Mouse (Mus musculus) limb, embryonic 13.5 days (tissue): Measurements from ENCODE around the gene Dnajc8. TPM values are rescaled to one million over a fixed set of nuclear protein-coding genes. Genes with fewer than 3 reads are reported as not detected.

Experiments used
- ATAC-seq: fragments of 200-750 bp; cut with Nextera tagmentation; 2 replicates; pipeline ENCODE4 v1.8.0; 2017; ENCODE audit warnings: low read depth, moderate number of reproducible peaks, moderate TSS enrichment; ENCODE audit not compliant: low FRiP score
- H3K27ac ChIP-seq: fragments of 300-500 bp; sonication (generic); 2 replicates; pipeline ENCODE4 v1.5.1; 2015; ENCODE audit warnings: inconsistent platforms, mild to moderate bottlenecking, moderate library complexity
- H3K27me3 ChIP-seq: fragments of 300-500 bp; sonication (generic); 2 replicates; pipeline ENCODE4 v1.6.1; 2015; ENCODE audit warnings: mild to moderate bottlenecking, inconsistent platforms
- H3K36me3 ChIP-seq: fragments of 300-500 bp; sonication (generic); 2 replicates; pipeline ENCODE4 v1.6.1; 2015; ENCODE audit warnings: inconsistent platforms, mild to moderate bottlenecking, moderate library complexity
- H3K4me1 ChIP-seq: fragments of 300-500 bp; sonication (generic); 2 replicates; pipeline ENCODE4 v1.6.1; 2015; ENCODE audit warnings: inconsistent platforms
- H3K4me2 ChIP-seq: fragments of 300-500 bp; sonication (generic); replicated peaks from 2 replicates; pipeline ENCODE4 v1.6.1; 2015; ENCODE audit warnings: inconsistent platforms, mild to moderate bottlenecking, moderate library complexity
- H3K4me3 ChIP-seq: fragments of 300-500 bp; sonication (generic); 2 replicates; pipeline ENCODE4 v1.5.1; 2015; ENCODE audit warnings: moderate library complexity, mild to moderate bottlenecking, inconsistent platforms
- H3K9ac ChIP-seq: fragments of 300-500 bp; sonication (generic); 2 replicates; pipeline ENCODE4 v1.6.1; 2015; ENCODE audit warnings: mild to moderate bottlenecking, inconsistent platforms
- H3K9me3 ChIP-seq: fragments of 300-500 bp; sonication (generic); 2 replicates; pipeline ENCODE4 v1.6.1; 2016; ENCODE audit warnings: inconsistent platforms
- WGBS: fragments of 180-500 bp; shearing (Covaris S2); methylation state at CpG from one replicate; pipeline ENCODE4 v1.1.7; 2015; 5-methylcytosine and 5-hydroxymethylcytosine counted together
- polyA plus RNA-seq: library from polyadenylated mRNA; unstranded; fragments of >200 nt; fragmentation: Nextera tagmentation; extraction: Ambion mirVana; gene quantifications from 2 replicates; pipeline ENCODE4 v1.2.1, GENCODE M21; 2015

Dnajc8 gene
- polyA plus RNA-seq: 169 and 172 TPM in 2 replicates

DNA sequence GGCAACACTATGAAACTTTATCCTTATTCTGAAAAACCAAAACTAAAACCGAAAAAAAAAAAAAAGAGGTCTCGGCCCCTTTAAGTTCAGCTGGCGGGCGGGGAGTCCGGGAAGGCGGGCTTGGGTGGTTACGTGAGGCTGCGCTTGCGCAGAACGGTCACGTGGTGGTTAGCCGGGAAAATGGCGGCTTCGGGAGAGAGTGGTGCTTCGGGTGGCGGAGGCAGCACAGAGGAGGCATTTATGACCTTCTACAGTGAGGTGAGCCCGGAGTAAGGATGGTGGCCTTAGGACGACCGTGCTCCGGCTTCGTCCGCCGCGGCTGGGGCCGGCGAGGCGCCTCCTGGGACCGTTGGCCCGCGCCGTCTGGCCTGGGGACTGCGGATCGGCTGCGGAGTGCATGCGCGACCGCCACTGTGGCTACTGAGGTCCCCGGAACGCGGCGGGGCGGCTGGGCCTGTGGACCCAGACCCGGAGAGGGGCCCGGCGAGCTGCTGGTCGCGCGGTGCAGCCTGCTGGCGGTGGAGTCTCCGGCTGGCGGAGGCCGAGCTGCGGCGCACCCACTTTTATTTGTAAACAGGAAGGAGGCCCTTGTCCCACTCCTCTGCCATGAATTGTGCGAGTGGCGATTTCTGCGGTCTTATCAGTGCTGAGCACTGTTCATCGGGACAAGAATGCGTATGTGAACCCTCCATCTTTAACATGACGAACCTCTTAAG, at the start of gene Dnajc8:
Gene Dnajc8, plus strand, starts transcription at position 145 of the 716 bp plus-strand sequence.
- peak; percentile 85 for ATAC-seq
- Histone ChIP-seq H3K9me3 (no peaks in the 10 kb centered on the region), H3K9ac (peak within 1 kb of the TSS; percentile 98), H3K4me2 (peak within 1 kb of the TSS; percentile 89), H3K4me1 (peaks cover 35% of the 10 kb centered on the region), H3K27me3 (no peaks in the 10 kb centered on the region), H3K27ac (peak within 1 kb of the TSS; percentile 81), H3K36me3 (peaks cover 37% of the 10 kb centered on the region), H3K4me3 (peak within 1 kb of the TSS; percentile 100)
- under 1% methylated on average over 58 of the region's 60 CpGs for WGBS

- Histone ChIP-seq H3K9me3 (no peaks in the 10 kb centered on the region), H3K9ac (no peak overlapping the region), H3K27ac (no peak overlapping the region), H3K4me3 (no peak overlapping the region), H3K27me3 (no peaks in the 10 kb centered on the region), H3K36me3 (peaks cover 22% of the 10 kb centered on the region), H3K4me1 (0 out of 2 replicates have a peak, but pooled peaks cover 5% of the 10 kb centered on the region), H3K4me2 (no peak overlapping the region)
- no peak for ATAC-seq
- WGBS: 59% methylated on average over 3 of the region's 3 CpGs
Observed at GRCm38 (mm10) chr4:132488521-132488920, 46.8 kb upstream of the Dnajc8 start.

DNA sequence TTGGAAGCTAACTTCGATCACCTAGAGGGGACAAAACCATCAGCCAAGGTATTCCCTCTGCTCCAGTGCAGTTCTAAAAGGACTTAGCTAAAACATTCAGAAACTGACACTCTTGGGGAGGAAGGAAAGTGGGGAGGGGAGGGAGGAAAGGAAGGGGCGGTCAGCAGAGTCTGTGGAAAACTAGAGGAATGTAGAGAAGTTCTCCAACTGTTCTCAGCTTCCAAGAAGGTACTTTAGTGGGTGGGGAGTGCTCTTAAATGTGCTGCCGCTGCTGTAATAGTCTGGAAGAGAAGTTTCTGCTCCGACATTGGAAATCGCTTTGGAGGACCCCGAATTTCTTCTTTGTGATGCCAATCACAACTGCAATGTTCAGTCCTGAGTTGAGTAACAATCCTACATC, 46.4 kb upstream of the Dnajc8 start:
- no peaks in the 10 kb centered on the region for H3K27me3 ChIP-seq
- peaks cover 25% of the 10 kb centered on the region for H3K36me3 ChIP-seq
- WGBS: 69% methylated on average over 6 of the region's 6 CpGs
- no peak overlapping the region for H3K4me3 ChIP-seq
- no peaks in the 10 kb centered on the region for H3K9me3 ChIP-seq
- no peak overlapping the region for H3K4me2 ChIP-seq
- no peak overlapping the region for H3K27ac ChIP-seq
- H3K9ac ChIP-seq: no peak overlapping the region
- 0 out of 2 replicates have a peak, but pooled peaks cover 5% of the 10 kb centered on the region for H3K4me1 ChIP-seq
- no peak for ATAC-seq

DNA sequence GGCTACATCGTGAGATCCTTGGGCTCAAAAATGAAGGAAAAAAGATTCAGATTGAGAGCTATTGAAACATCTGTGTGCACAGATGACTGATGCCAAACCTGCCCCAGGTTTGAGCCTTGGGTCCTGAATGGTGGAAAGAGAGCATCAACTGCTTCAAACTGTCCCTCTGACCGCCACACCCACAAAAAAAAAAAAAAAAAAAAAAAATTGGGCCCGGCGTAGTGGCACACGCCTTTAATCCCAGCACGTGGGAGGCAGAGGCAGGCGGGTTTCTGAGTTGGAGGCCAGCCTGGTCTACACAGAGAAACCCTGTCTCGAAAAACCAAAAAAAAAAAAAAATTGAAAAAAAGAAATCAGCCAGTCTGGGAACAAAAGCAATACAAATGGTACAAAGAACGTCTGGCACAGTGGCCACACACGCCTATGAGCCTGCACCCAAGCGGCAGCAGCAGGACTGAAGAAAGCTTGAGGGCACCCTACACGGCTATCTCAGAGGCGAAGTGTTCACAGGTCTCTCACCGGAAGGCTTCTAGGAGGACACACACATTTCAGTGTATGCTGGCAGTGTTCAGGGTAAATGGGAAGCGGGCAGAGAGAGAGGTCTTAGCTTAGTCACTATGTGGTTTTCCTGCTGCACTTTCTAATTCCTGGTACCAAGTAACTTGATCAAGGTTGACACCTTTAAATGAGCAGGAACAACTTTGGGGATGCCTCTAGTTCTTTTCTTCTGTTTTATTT, 44.9 kb upstream of the Dnajc8 start:
- no peaks in the 10 kb centered on the region for H3K9me3 ChIP-seq
- peaks cover 14% of the 10 kb centered on the region; the same call in 1 of the 2 replicates for H3K4me1 ChIP-seq
- WGBS: 92% methylated on average over 15 of the region's 15 CpGs
- no peak overlapping the region for H3K4me3 ChIP-seq
- H3K36me3 ChIP-seq: peaks cover 29% of the 10 kb centered on the region
- no peak for ATAC-seq
- H3K27me3 ChIP-seq: no peaks in the 10 kb centered on the region
- no peak overlapping the region for H3K9ac ChIP-seq
- H3K4me2 ChIP-seq: no peak overlapping the region
- no peak overlapping the region for H3K27ac ChIP-seq

DNA sequence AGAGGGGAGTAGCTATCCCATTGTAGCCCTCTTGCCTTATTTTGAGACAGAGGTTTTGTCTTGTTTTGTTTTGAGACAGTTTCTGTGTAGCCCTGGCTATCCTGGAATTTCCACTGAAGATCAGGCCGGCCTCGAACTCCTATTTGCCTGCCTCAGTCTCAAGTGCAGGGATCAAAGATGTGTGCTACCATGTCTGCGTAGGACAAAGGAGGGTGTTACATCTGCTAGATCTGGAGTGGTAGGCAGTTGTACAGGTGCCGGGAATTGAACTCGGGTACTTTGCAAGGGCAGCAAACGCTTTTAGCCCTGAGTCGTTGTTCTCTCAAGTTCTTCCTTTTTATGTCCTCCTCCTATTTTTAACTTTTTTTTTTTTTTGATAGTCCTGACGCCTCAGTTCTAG, 44.3 kb upstream of the Dnajc8 start:
- ATAC-seq: no peak
- Histone ChIP-seq H3K27me3 (no peaks in the 10 kb centered on the region), H3K4me2 (no peak overlapping the region), H3K9ac (no peak overlapping the region), H3K36me3 (peaks cover 29% of the 10 kb centered on the region), H3K9me3 (no peaks in the 10 kb centered on the region), H3K4me1 (peaks cover 16% of the 10 kb centered on the region; the same call in 1 of the 2 replicates), H3K27ac (no peak overlapping the region), H3K4me3 (no peak overlapping the region)
- 91% methylated on average over 8 of the region's 8 CpGs for WGBS

GRCm38 (mm10) chr4:132491748-132492147, 43.6 kb upstream of the Dnajc8 start:
- 82% methylated on average over 6 of the region's 6 CpGs for WGBS
- Histone ChIP-seq H3K9ac (no peak overlapping the region), H3K27ac (no peak overlapping the region), H3K9me3 (no peaks in the 10 kb centered on the region), H3K4me2 (no peak overlapping the region), H3K4me1 (peaks cover 16% of the 10 kb centered on the region; the same call in 1 of the 2 replicates), H3K4me3 (no peak overlapping the region), H3K27me3 (no peaks in the 10 kb centered on the region), H3K36me3 (peaks cover 33% of the 10 kb centered on the region)
- ATAC-seq: no peak

GRCm38 (mm10) chr4:132492178-132493060, 42.9 kb upstream of the Dnajc8 start:
- peaks cover 39% of the 10 kb centered on the region for H3K36me3 ChIP-seq
- no peak overlapping the region for H3K4me3 ChIP-seq
- ATAC-seq: no peak
- no peaks in the 10 kb centered on the region for H3K9me3 ChIP-seq
- no peak overlapping the region for H3K4me2 ChIP-seq
- H3K9ac ChIP-seq: no peak overlapping the region
- no peak overlapping the region for H3K27ac ChIP-seq
- no peaks in the 10 kb centered on the region for H3K27me3 ChIP-seq
- WGBS: 71% methylated on average over 10 of the region's 10 CpGs
- H3K4me1 ChIP-seq: peaks cover 16% of the 10 kb centered on the region; the same call in 1 of the 2 replicates

GRCm38 (mm10) chr4:132494271-132494918, 41.0 kb upstream of the Dnajc8 start:
- ATAC-seq: no peak
- H3K4me1 ChIP-seq: peaks cover 16% of the 10 kb centered on the region; the same call in 1 of the 2 replicates
- peaks cover 56% of the 10 kb centered on the region for H3K36me3 ChIP-seq
- H3K27me3 ChIP-seq: no peaks in the 10 kb centered on the region
- no peaks in the 10 kb centered on the region for H3K9me3 ChIP-seq
- no peak overlapping the region for H3K27ac ChIP-seq
- no peak overlapping the region for H3K4me2 ChIP-seq
- H3K4me3 ChIP-seq: no peak overlapping the region
- no peak overlapping the region for H3K9ac ChIP-seq
- WGBS: 83% methylated on average over 20 of the region's 20 CpGs

DNA sequence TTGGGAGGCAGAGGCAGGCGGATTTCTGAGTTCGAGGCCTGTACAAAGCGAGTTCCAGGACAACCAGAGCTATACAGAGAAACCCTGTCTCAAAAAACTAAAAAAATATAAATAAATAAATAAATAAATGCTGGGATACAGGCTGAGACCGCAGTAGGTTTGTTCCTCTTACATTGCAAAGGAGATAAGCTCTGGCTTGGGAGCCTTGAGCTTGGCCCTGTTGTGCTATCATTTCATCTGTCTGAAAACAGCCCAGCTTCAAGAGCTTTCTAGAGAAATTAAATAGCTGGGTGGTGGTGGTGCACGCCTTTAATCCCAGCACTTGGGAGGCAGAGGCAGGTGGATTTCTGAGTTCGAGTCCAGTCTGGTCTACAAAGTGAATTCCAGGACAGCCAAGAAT, 33.7 kb upstream of the Dnajc8 start:
- H3K4me3 ChIP-seq: no peak overlapping the region
- H3K9me3 ChIP-seq: no peaks in the 10 kb centered on the region
- no peak overlapping the region for H3K4me2 ChIP-seq
- no peaks in the 10 kb centered on the region for H3K27me3 ChIP-seq
- no peaks in the 10 kb centered on the region for H3K4me1 ChIP-seq
- ATAC-seq: no peak
- no peak overlapping the region for H3K9ac ChIP-seq
- H3K27ac ChIP-seq: no peak overlapping the region
- 94% methylated on average over 6 of the region's 6 CpGs for WGBS
- H3K36me3 ChIP-seq: peaks cover 28% of the 10 kb centered on the region

DNA sequence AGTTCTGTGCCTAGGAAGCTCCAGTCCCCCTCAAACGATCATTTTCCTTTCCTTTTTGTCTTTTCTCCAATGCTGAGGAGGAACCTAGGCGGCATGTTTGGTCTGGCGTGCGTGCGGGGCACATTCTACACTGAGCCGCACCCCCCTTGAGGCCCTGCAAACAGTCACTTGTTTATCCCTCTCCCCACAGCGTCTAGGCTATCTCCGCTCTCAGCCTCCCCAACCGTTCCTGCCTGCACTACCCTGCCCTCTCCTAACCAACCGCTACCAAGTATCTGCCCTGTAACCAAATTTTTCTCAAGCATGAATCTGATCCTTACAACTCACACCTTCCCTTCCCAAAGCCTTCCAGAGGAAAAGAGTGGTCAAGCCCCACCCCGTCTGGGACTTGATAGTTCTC, 32.0 kb upstream of the Dnajc8 start:
- Histone ChIP-seq H3K9ac (no peak overlapping the region), H3K4me1 (peaks cover 4% of the 10 kb centered on the region; the same call in 1 of the 2 replicates), H3K4me3 (no peak overlapping the region), H3K27ac (no peak overlapping the region), H3K9me3 (no peaks in the 10 kb centered on the region), H3K27me3 (no peaks in the 10 kb centered on the region), H3K4me2 (no peak overlapping the region), H3K36me3 (peaks cover 13% of the 10 kb centered on the region)
- no peak for ATAC-seq
- WGBS: 83% methylated on average over 11 of the region's 11 CpGs

- WGBS: 65% methylated on average over 6 of the region's 6 CpGs
- Histone ChIP-seq H3K9me3 (no peaks in the 10 kb centered on the region), H3K9ac (no peak overlapping the region), H3K4me2 (no peak overlapping the region), H3K27ac (no peak overlapping the region), H3K36me3 (no peaks in the 10 kb centered on the region), H3K4me1 (peaks cover 14% of the 10 kb centered on the region), H3K27me3 (no peaks in the 10 kb centered on the region), H3K4me3 (no peak overlapping the region)
- no peak for ATAC-seq
Observed at GRCm38 (mm10) chr4:132505034-132505738, 30.2 kb upstream of the Dnajc8 start.
